Mouse (Mus musculus) hindbrain, embryonic 15.5 days (tissue): ENCODE data around the gene Ift57. TPM values are rescaled to one million over a fixed set of nuclear protein-coding genes. Genes with fewer than 3 reads are reported as not detected.

Experiments used
- ATAC-seq: fragments of 200-750 bp; cut with Nextera tagmentation; 2 replicates; pipeline ENCODE4 v1.8.0; 2017; ENCODE audit warnings: low read depth, moderate number of reproducible peaks, moderate TSS enrichment; ENCODE audit not compliant: low FRiP score
- H3K27ac ChIP-seq: fragments of 300-500 bp; sonication (generic); replicated peaks from 2 replicates; pipeline ENCODE4 v1.5.1; 2015; ENCODE audit warnings: mild to moderate bottlenecking, inconsistent platforms
- H3K27me3 ChIP-seq: fragments of 300-500 bp; sonication (generic); 2 replicates; pipeline ENCODE4 v1.6.1; 2015; ENCODE audit warnings: control low read depth, inconsistent platforms
- H3K36me3 ChIP-seq: fragments of 300-500 bp; sonication (generic); 2 replicates; pipeline ENCODE4 v1.6.1; 2015; ENCODE audit warnings: control low read depth, inconsistent platforms
- H3K4me1 ChIP-seq: fragments of 300-500 bp; sonication (generic); replicated peaks from 2 replicates; pipeline ENCODE4 v1.6.1; 2015; ENCODE audit warnings: control low read depth, inconsistent platforms
- H3K4me2 ChIP-seq: fragments of 300-500 bp; sonication (generic); 2 replicates; pipeline ENCODE4 v1.6.1; 2015; ENCODE audit warnings: moderate library complexity, mild to moderate bottlenecking, inconsistent platforms
- H3K4me3 ChIP-seq: fragments of 300-500 bp; sonication (generic); 2 replicates; pipeline ENCODE4 v1.5.1; 2015; ENCODE audit warnings: mild to moderate bottlenecking, inconsistent platforms
- H3K9ac ChIP-seq: fragments of 300-500 bp; sonication (generic); 2 replicates; pipeline ENCODE4 v1.6.1; 2015; ENCODE audit warnings: inconsistent platforms
- H3K9me3 ChIP-seq: fragments of 300-500 bp; sonication (generic); 2 replicates; pipeline ENCODE4 v1.6.1; 2016; ENCODE audit warnings: control low read depth, inconsistent platforms
- WGBS: fragments of 180-500 bp; shearing (Covaris S2); methylation state at CpG from one replicate; pipeline ENCODE4 v1.1.7; 2015; 5-methylcytosine and 5-hydroxymethylcytosine counted together
- polyA plus RNA-seq: library from polyadenylated mRNA; unstranded; fragments of >200 nt; fragmentation: Nextera tagmentation; extraction: Ambion mirVana; gene quantifications from 2 replicates; pipeline ENCODE4 v1.2.1, GENCODE M21; 2015

Ift57 gene
- polyA plus RNA-seq, 1 experiment from 2014 or later = 51.4 TPM

DNA sequence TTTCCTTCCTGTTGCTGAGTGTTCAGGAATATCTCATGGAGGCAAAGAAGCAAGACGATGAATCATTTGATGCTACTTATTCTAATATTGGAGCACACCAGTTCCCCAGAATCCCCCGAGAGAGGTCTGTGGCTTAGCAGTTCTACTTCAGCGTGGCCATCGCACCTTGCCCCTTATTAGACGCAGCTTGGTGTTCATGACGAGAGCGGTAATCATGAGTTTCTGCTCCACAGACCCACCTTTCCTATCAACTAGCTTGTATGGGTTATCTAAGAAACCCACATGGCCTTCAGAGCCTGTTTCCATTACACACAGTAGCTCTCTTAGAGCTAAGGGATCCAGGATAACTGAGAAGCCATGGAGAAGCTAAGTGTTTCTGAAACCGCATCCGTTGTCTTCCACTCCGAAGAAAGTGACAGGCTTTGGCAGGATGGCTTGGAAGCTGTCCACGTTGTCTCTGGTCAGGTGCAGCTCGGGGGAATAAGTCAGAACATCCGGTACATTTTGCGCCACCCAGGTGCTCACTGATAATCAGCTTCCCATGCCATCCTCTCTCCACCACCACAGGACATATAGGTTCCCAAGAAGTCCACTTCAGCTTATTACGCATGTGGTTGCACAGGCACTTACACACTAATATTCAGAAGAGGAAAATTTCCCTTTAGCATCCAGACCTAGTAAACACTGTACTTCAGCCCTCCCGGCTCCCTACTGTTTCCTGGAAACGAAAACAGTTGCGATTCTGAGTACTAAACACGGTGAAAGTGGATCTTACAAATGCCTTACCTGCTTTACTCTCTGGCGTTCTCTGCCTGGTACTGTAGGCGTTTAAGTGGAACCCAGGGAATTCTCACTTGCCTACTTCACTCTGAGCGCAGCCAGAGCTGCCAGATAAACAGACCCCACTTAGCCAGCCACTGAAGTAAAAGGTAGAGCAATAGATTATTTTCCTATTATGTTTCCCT is 76.3 kb downstream of the Ift57 start:
- H3K4me1 ChIP-seq = no peaks in the 10 kb centered on the region
- no peak for ATAC-seq
- H3K9me3 ChIP-seq = no peaks in the 10 kb centered on the region
- 84% methylated on average over 22 of the region's 22 CpGs for WGBS
- no peak overlapping the region for H3K27ac ChIP-seq
- no peak overlapping the region for H3K9ac ChIP-seq
- no peak overlapping the region for H3K4me2 ChIP-seq
- H3K4me3 ChIP-seq = no peak overlapping the region
- H3K27me3 ChIP-seq = no peaks in the 10 kb centered on the region
- no peaks in the 10 kb centered on the region for H3K36me3 ChIP-seq

DNA sequence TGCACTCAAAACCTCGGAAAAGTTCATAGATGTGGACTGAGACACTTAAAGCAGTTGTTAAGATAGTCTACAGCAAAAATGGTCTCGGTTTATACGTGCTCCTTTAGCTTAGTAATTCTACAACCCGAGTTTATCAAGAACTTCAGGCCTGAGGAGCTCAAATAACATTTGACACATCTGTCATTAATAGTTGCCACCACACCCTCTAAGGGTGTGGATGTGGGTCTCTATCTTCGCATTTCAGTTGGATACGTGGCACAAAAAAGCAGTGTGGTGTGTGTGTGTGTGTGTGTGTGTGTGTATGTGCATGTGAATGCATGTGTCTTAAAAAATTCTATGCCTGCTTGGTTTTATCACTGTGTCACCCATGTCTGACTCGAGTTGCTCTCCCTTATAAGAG is 77.9 kb downstream of the Ift57 start:
- Histone ChIP-seq H3K4me3 (no peak overlapping the region), H3K9ac (no peak overlapping the region), H3K36me3 (no peaks in the 10 kb centered on the region), H3K4me1 (no peaks in the 10 kb centered on the region), H3K9me3 (no peaks in the 10 kb centered on the region), H3K27me3 (no peaks in the 10 kb centered on the region), H3K4me2 (no peak overlapping the region), H3K27ac (no peak overlapping the region)
- ATAC-seq = no peak
- WGBS = 85% methylated on average over 7 of the region's 7 CpGs

DNA sequence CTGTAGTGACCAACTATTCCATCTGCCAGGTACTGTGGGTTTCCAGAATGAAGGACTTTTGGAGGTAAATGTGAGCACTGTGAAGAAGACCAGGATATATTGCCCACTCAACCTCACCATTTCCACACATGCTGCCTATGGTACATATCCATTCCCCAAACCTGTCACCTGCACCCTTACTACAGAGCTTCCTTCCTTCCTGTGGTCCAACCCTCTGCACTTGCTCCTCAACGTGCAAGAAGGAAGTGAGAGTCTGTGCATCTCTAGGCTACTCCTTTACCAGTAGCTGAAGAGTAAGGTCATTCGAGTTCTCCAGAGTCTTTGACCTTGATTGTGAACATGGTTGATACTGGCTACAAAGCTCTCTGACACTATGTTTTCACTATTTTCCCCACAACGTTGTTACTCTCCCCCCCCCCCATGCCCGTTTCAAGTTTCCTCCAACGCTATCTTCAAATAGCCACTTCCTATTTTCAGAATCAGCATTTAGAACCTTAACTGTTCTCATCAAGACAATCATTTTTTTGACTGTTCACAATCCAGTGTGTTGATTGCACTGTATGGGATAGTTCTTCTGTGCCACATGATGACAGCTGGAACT is 82.6 kb downstream of the Ift57 start:
- Histone ChIP-seq H3K27me3 (no peaks in the 10 kb centered on the region), H3K9me3 (no peaks in the 10 kb centered on the region), H3K4me1 (no peaks in the 10 kb centered on the region), H3K4me2 (no peak overlapping the region), H3K9ac (no peak overlapping the region), H3K27ac (no peak overlapping the region), H3K4me3 (no peak overlapping the region), H3K36me3 (no peaks in the 10 kb centered on the region)
- 79% methylated on average over 5 of the region's 5 CpGs for WGBS
- no peak for ATAC-seq

DNA sequence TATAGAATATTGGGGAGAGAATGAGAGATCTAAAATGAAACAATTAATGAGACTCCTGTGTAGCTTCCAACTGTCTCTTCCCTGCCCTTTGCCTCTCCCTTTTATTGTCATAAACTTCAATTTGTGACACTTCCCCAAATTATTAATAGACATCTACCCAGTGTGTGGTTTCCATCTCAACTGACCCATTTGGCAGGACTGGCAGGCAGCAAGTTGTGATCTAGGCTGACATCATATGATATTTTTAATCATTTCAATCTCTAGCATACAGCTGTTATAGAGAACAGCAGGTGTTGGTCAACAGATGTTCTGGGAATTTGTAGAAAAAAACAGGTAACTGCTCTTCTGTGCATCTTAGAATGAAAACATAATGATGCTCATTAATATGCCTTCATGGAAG is 84.3 kb downstream of the Ift57 start:
- no peaks in the 10 kb centered on the region for H3K4me1 ChIP-seq
- no peak overlapping the region for H3K4me3 ChIP-seq
- no peaks in the 10 kb centered on the region for H3K36me3 ChIP-seq
- no peaks in the 10 kb centered on the region for H3K9me3 ChIP-seq
- ATAC-seq = no peak
- no peaks in the 10 kb centered on the region for H3K27me3 ChIP-seq
- no peak overlapping the region for H3K4me2 ChIP-seq
- no peak overlapping the region for H3K9ac ChIP-seq
- no peak overlapping the region for H3K27ac ChIP-seq

DNA sequence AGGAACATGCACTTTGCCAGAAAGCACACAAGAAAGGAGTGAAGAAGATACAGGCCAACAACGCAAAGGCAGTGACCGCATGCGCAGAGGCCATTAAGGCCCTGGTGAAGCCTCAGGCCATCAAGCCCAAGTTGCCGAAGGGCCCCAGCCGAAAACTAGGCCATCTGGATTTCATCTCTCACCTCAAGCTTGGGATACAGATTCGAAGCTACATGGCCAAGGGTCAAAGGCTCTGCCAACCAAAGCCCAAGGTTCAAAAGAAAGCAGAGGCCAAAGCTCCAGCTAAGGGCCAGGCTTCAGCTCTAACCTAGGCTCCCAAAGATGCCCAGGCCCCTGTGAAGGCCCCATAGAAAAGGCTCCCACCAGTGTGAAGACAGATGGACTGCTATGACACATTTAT is 87.1 kb downstream of the Ift57 start:
- ATAC-seq = no peak
- Histone ChIP-seq H3K4me1 (no peaks in the 10 kb centered on the region), H3K4me2 (no peak overlapping the region), H3K27me3 (no peaks in the 10 kb centered on the region), H3K36me3 (no peaks in the 10 kb centered on the region), H3K9ac (no peak overlapping the region), H3K4me3 (no peak overlapping the region), H3K9me3 (no peaks in the 10 kb centered on the region), H3K27ac (no peak overlapping the region)
- 93% methylated on average over 6 of the region's 6 CpGs for WGBS

DNA sequence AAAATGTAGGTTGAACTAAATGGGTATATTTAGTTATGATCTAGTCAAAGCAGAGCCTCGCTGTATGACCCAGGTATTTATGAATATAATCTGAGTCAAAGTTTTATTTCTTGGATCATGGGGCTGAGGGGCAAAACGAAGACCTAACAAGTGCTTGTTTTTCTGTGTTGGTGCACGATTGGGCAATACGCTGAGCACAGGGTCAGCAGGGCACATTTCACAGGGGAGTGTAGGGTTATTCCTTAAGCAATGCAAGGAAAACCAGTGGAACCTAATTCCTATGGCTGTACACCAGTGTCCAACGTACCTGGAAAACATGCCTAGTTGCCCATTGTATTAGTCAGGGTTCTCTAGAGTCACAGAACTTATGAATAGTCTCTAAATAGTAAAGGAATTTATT is 88.7 kb downstream of the Ift57 start:
- Histone ChIP-seq H3K36me3 (no peaks in the 10 kb centered on the region), H3K4me1 (no peaks in the 10 kb centered on the region), H3K27me3 (no peaks in the 10 kb centered on the region), H3K9ac (no peak overlapping the region), H3K4me2 (no peak overlapping the region), H3K9me3 (no peaks in the 10 kb centered on the region), H3K27ac (no peak overlapping the region), H3K4me3 (no peak overlapping the region)
- WGBS = 93% methylated on average over 5 of the region's 5 CpGs
- no peak for ATAC-seq

DNA sequence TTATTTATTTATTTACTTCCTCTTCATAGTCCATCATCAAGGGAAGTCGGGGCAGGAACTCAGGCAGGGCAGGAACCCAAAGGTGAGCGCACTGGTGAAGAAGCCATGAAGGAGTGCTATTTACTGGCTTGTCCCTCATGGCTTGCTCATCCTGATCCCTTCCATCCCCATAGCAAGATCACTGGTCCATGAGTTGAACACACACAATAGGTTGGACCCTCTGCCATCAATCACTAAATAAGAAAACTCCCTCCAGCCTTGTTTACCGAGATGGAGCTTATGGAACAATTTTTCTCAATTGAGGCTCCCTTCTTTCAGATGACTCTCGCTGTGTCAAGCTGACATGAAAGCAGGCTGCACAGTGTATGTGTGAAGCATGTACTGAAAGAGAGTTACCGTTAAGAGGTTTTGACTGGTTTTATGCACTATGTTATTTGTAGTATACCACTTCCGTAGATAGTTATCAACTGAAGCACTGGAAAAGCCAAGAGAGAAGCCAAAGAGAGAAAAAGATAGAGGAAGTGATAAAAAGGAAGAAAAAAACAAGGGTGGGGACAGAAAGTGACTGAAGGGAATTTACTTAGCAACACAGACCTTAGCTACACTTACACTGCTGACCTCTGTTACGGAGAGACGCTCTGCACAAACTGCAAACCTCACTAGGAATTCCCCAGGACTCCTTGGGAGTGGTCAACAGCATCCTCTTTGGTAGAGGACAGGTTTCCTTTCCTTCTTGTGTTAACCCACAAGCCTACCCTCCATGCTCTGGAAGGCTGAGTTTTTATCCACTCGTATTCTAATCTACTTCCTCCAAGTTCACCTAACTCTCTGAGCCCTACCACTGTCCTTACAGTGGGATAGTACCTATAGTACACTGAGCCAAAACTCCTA is 91.8 kb downstream of the Ift57 start:
- Histone ChIP-seq H3K4me2 (no peak overlapping the region), H3K4me1 (no peaks in the 10 kb centered on the region), H3K9me3 (no peaks in the 10 kb centered on the region), H3K4me3 (no peak overlapping the region), H3K9ac (no peak overlapping the region), H3K36me3 (no peaks in the 10 kb centered on the region), H3K27ac (no peak overlapping the region), H3K27me3 (no peaks in the 10 kb centered on the region)
- WGBS = 76% methylated on average over 9 of the region's 9 CpGs
- ATAC-seq = no peak

DNA sequence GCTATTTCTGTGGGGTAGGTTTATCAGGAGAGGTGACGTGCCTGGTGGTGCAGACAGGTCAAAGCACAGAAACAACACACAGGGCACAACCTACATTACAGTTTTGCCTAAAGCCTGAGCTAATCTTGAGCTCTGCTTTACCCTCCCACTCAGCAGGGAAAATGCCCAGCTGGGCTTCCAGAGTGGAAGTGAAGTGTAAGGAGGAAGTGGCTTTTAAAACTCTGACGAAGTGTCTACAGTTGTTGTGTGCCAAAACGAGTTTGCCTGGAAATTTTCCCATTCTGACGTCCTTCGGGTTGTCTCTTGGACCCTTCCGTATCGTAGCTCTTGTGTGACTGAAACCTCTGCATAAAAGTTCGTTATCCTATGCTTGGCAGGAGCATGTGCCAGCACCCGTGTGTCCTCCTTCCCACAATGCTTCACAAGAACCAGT is 93.4 kb downstream of the Ift57 start:
- WGBS = 80% methylated on average over 9 of the region's 9 CpGs
- Histone ChIP-seq H3K27me3 (no peaks in the 10 kb centered on the region), H3K4me1 (no peaks in the 10 kb centered on the region), H3K36me3 (no peaks in the 10 kb centered on the region), H3K4me3 (no peak overlapping the region), H3K4me2 (no peak overlapping the region), H3K9ac (no peak overlapping the region), H3K27ac (no peak overlapping the region), H3K9me3 (no peaks in the 10 kb centered on the region)
- ATAC-seq = no peak

DNA sequence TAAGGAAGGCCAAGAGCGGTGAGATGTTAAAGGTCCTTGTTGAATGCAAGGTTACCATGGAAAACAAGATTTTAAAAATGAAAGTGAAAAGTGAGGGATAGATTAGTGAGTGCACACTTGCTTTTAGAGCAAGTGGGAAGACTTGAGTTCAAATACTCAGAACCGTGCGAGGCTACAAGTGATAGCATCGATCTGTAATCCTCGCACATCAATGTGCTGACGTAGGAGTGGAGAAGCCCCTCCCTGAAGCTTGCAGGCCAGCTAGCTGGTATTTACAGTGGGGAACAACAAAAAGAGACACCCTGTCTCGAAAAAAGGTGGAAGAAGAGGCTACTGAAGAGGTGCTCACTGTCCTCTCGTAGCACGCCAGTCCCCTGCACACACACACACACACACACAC is 94.6 kb downstream of the Ift57 start:
- Histone ChIP-seq H3K4me3 (no peak overlapping the region), H3K27me3 (no peaks in the 10 kb centered on the region), H3K36me3 (no peaks in the 10 kb centered on the region), H3K4me2 (no peak overlapping the region), H3K4me1 (no peaks in the 10 kb centered on the region), H3K9me3 (no peaks in the 10 kb centered on the region), H3K27ac (no peak overlapping the region), H3K9ac (no peak overlapping the region)
- 93% methylated on average over 9 of the region's 9 CpGs for WGBS
- ATAC-seq = no peak

DNA sequence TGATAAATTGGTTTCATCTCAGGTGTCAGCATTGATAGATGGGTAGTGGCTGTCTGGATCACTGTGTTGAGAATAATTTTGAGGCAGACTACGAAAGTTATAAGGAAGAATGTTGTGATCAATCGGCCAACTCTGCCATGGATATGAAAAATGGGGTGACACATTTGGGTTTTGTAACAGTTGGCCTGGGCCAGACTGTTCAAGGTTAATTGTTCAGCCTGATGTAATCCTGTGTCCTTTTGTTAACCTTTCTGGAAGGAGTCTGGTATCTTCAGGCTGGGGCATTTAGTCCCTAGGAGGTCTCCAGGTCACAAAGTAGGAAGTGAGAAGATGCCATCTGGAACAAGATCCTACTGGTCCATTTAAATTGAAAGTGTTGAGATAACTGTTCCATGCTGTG is 97.2 kb downstream of the Ift57 start:
- no peak overlapping the region for H3K27ac ChIP-seq
- ATAC-seq = no peak
- no peaks in the 10 kb centered on the region for H3K36me3 ChIP-seq
- H3K27me3 ChIP-seq = no peaks in the 10 kb centered on the region
- 0 out of 2 replicates have a peak, but pooled peaks cover 3% of the 10 kb centered on the region for H3K4me1 ChIP-seq
- 68% methylated on average over 2 of the region's 2 CpGs for WGBS
- no peak overlapping the region for H3K9ac ChIP-seq
- H3K4me3 ChIP-seq = no peak overlapping the region
- no peak overlapping the region for H3K4me2 ChIP-seq
- no peaks in the 10 kb centered on the region for H3K9me3 ChIP-seq

DNA sequence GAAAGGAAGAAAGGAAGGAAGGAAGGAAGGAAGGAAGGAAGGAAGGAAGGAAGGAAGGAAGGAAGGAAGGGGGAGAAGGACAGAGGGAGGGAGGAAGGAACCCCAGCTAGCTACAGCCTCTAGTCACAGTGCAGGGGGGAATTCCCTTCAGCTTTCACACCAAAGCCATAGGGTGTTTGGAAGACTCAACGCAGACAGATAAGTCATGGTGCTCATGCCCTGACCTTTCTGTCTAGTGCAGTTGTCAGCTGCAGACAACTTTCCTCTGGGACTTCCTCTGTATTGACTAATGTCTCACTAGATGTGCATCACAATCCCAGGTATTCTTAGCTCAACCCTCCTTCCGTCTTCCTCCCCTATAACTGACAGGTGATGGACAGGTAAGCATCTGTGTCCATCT is 97.9 kb downstream of the Ift57 start:
- Histone ChIP-seq H3K4me1 (0 out of 2 replicates have a peak, but pooled peaks cover 3% of the 10 kb centered on the region), H3K36me3 (no peaks in the 10 kb centered on the region), H3K4me3 (no peak overlapping the region), H3K9ac (no peak overlapping the region), H3K9me3 (no peaks in the 10 kb centered on the region), H3K4me2 (no peak overlapping the region), H3K27ac (no peak overlapping the region), H3K27me3 (no peaks in the 10 kb centered on the region)
- ATAC-seq = no peak
- 84% methylated on average over 2 of the region's 2 CpGs for WGBS

DNA sequence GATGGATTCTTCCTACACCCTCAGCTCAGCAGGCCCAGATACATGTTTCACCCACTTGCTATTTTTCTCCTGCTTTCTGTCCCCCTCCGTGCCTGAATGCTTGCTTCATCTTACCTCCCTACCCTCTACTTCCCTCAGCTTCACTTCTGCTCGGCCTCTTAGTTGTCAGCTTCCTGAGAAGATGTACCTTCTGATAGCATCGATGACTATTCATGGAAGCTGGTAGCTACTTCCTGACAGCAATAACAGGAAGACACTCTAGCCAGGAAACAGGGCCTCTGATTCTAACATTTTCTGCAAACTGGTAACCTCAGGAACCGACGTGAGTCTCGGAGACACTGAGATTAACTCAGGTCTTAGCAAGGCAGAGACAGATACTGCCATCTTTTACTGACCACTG is 99.8 kb downstream of the Ift57 start:
- 83% methylated on average over 6 of the region's 6 CpGs for WGBS
- Histone ChIP-seq H3K27ac (no peak overlapping the region), H3K27me3 (no peaks in the 10 kb centered on the region), H3K4me2 (no peak overlapping the region), H3K9me3 (no peaks in the 10 kb centered on the region), H3K36me3 (no peaks in the 10 kb centered on the region), H3K4me1 (peaks cover 4% of the 10 kb centered on the region), H3K4me3 (no peak overlapping the region), H3K9ac (no peak overlapping the region)
- no peak for ATAC-seq
